Mouse (Mus musculus) T-helper 1 cell (primary cell): ENCODE data around the gene Akr1b10.
"Not testable (repeated sequence)": the region's sequence is repeated elsewhere in the genome, so short reads cannot be mapped to it uniquely, and the experiment has no call there.

Source experiments
- in situ Hi-C: fragments of 300-600 bp; cut with MboI, MseI; formaldehyde crosslinking; loops from one replicate; pipeline ENCODE4 v1.15.1; 2025; ENCODE audit warnings: high pct_unique_total_duplicates

Gene Akr1b10

GRCm38 (mm10) chr6:34384110-34384661 is at the start of gene Akr1b10:
Akr1b10 (plus strand) TSS chr6:34384218.
- in situ Hi-C loops, result no loop called here

- in situ Hi-C loops, result no loop called here
Observed at GRCm38 (mm10) chr6:34334673-34335072, 49.3 kb upstream of the Akr1b10 start.

- in situ Hi-C loops, result no loop called here
Observed at GRCm38 (mm10) chr6:34337799-34338198, 46.2 kb upstream of the Akr1b10 start.

GRCm38 (mm10) chr6:34341991-34342390 is 42.0 kb upstream of the Akr1b10 start:
- in situ Hi-C loops, result loop anchor here (5.0 kb wide), 1 partner anchor 50 kb away; no protein-coding TSS in a partner anchor

GRCm38 (mm10) chr6:34342476-34342875 is 41.5 kb upstream of the Akr1b10 start:
- in situ Hi-C loops, result loop anchor here (5.0 kb wide), 1 partner anchor 50 kb away; no protein-coding TSS in a partner anchor

- in situ Hi-C loops, result loop anchor here (5.0 kb wide), 1 partner anchor 51 kb away; no protein-coding TSS in a partner anchor
Observed at GRCm38 (mm10) chr6:34343426-34343825, 40.6 kb upstream of the Akr1b10 start.

GRCm38 (mm10) chr6:34344135-34344850 is 39.7 kb upstream of the Akr1b10 start:
- in situ Hi-C loops, result loop anchor here (5.0 kb wide), 1 partner anchor 52 kb away; no protein-coding TSS in a partner anchor

GRCm38 (mm10) chr6:34344935-34345334 is 39.1 kb upstream of the Akr1b10 start:
- in situ Hi-C loops, result loop anchor here (5.0 kb wide), 1 partner anchor 53 kb away; no protein-coding TSS in a partner anchor

GRCm38 (mm10) chr6:34346096-34346898 is 37.7 kb upstream of the Akr1b10 start:
- in situ Hi-C loops, result no loop called here

- in situ Hi-C loops, result no loop called here
Observed at GRCm38 (mm10) chr6:34350037-34350699, 33.9 kb upstream of the Akr1b10 start.

- in situ Hi-C loops, result not testable (repeated sequence)
Observed at GRCm38 (mm10) chr6:34351481-34351880, 32.5 kb upstream of the Akr1b10 start.

- in situ Hi-C loops, result no loop called here
Observed at GRCm38 (mm10) chr6:34352401-34352800, 31.6 kb upstream of the Akr1b10 start.

GRCm38 (mm10) chr6:34353658-34354353 is 30.2 kb upstream of the Akr1b10 start, which contains the start of gene Akr1b8:
Akr1b8 (plus strand) TSS chr6:34354119.
- in situ Hi-C loops, result no loop called here

- in situ Hi-C loops, result no loop called here
Observed at GRCm38 (mm10) chr6:34354354-34355348, 29.4 kb upstream of the Akr1b10 start.

- in situ Hi-C loops, result no loop called here
Observed at GRCm38 (mm10) chr6:34355349-34355747, 28.7 kb upstream of the Akr1b10 start.

GRCm38 (mm10) chr6:34355841-34356240 is 28.2 kb upstream of the Akr1b10 start:
- in situ Hi-C loops, result no loop called here

GRCm38 (mm10) chr6:34364217-34365136 is 19.5 kb upstream of the Akr1b10 start:
- in situ Hi-C loops, result no loop called here

GRCm38 (mm10) chr6:34367998-34368397 is 16.0 kb upstream of the Akr1b10 start:
- in situ Hi-C loops, result no loop called here

- in situ Hi-C loops, result no loop called here
Observed at GRCm38 (mm10) chr6:34370081-34370480, 13.9 kb upstream of the Akr1b10 start.
